Mouse (Mus musculus) megakaryocyte progenitor cell, adult 5-6 weeks (primary cell): ENCODE measurements around the gene Asprv1. TPM values are rescaled to one million over a fixed set of nuclear protein-coding genes. Genes with fewer than 3 reads are reported as not detected.

Experiments used
- ATAC-seq: replicated peaks from 2 replicates; pipeline ENCODE4 v1.8.0; 2016; ENCODE audit warnings: mild to moderate bottlenecking, moderate TSS enrichment, inconsistent platforms; ENCODE audit not compliant: poor library complexity
- total RNA-seq, 2 experiments: library from RNA; stranded (forward) in 1 of 2; stranded (reverse) in 1 of 2; fragments of 157-497, 149-512 nt in 1 of 2; fragments of 200-1000 nt in 1 of 2; gene quantifications; 2 replicates each; pipeline versions ENCODE4 v1.2.3 to v1.2.4; 2015 to 2017

Asprv1 gene
- total RNA-seq, 2 experiments from 2014 or later, result 1.3 to 1.5 TPM

DNA sequence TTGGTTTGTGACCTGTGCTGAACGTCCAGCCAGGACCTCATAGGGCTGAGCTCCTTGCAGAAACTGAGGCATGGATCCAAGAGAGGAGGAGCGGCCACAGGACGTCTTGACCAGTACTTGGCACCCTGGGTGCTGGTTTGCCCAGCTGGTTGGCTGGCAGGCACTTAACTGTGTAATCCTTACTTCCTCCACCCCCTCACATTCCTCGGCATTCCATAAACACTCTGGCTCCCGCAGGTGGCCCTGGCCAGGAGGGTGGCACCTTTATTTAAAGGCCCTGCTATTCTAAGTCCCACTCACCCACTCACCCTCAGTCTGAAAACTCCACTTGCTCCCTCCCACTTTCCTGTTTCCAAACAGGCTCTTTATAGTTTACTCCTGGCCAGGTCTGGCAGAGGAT, 17.2 kb upstream of the Asprv1 start:
- ATAC-seq, result no peak

GRCm38 (mm10) chr6:86615301-86615700, 12.7 kb upstream of the Asprv1 start:
- ATAC-seq, result no peak

- ATAC-seq, result no peak
These were observed 4.8 kb upstream of the Asprv1 start for GRCm38 (mm10) chr6:86623201-86623600.

GRCm38 (mm10) chr6:86624074-86625030, 3.6 kb upstream of the Asprv1 start:
- ATAC-seq, result no peak

DNA sequence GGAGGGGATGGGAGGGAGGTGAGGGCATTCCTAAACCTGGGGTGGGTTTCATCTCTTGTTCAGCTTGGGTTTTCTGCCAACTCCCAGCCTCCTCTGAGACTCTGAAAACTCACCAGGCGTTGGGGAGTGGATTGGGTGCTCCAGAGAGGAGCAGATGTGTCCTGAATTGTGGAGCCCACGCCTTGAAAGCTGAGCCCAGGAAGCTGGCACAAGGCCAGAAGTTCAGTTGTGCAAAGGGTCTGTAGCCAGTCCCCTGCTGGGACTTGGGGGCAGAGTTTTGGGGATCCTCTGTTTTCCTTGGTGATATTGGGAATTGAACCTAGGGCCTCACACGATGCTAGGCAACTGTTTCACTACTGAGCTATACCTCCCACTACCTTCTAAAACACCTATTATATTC, 2.2 kb downstream of the Asprv1 start:
- no peak for ATAC-seq

DNA sequence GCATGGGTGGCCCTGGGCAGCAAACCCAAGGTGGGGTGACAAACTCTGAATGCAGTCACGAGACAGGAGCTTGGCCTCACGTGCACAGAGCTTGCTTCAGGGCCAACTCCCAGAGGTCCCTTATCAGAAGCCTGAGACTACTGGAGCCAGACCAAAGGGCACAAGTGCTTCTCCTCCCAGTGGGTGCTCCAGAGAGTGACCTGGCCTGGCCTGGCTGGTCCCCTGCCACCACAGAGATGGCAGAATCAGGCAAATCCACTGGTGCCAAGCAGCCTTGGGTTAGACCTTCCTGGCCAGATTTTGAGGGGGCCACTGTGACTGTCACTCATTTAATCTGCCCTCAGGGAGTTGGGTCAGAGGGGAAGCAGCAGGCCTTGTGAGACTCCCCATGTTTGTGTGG, 8.5 kb downstream of the Asprv1 start:
- ATAC-seq, result peak; percentile 27; the same call in 1 of the 2 replicates

DNA sequence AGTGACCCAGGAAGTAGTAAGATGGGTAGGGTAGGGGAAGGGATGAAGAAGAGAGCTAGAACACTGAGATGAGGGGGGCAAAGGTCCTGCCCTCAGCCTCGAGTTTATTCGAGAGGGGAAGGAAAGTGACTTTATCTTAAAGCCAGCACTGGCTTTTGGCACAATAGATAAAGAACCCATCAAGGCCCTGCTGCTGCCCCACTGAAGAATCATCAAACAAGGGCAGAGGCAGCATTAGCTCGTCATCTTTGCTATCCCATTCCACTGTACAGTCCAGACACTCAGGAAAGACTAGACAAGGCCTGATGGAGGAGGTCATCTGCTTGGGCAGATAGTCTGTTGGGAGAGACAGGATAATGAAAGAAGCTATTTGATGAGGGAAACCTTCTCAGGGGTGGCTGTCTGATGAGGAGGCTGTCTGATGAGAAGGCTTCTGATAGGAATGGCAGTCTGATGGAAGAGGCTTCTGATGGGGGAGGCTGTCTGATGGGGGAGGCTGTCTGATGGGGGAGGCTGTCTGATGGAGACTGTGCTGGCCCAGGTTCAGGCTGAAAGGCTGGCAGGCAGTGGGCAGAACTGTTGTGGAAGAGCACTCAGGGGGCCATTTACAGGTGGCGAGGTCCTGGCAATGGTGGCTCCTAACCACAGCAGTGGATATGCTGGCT, 9.3 kb downstream of the Asprv1 start:
- peak; percentile 38 for ATAC-seq

DNA sequence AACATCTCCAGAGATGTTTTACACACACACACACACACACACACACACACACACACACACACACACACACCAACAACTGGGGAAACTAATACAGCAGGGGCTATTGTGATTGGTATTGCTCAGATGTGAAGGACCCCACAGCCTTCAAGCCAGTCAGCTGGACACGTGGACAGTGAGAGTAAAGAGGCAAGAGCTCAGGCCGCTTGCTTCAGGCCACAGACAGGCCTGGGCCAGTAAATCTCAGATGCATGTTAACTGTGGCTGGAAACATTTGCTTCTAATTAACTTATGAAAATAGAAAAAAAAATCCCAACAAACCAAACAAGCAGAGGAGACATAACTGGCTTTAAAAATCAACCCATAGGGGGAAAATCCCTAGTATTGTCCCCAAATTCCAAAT, 9.9 kb downstream of the Asprv1 start:
- ATAC-seq, result no peak

DNA sequence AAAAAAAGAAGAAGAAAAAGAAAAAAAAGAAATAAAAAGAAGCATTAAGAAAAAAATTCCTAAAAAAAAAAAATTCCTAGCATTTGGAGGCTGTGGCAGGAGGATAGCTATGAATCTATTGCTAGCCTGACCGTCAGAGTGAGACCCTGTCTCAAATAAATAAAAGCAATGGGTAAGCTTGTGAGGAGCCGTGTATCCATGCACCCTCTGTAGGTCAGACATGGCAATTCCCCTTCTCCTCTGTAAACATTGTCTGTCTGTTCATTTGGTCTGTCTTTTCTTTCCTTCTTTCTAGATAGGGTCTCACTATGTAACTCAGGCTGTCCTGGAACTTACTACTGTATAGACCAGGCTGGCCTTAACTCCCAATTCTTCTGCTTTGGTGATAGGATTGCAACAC, 10.5 kb downstream of the Asprv1 start:
- no peak for ATAC-seq

DNA sequence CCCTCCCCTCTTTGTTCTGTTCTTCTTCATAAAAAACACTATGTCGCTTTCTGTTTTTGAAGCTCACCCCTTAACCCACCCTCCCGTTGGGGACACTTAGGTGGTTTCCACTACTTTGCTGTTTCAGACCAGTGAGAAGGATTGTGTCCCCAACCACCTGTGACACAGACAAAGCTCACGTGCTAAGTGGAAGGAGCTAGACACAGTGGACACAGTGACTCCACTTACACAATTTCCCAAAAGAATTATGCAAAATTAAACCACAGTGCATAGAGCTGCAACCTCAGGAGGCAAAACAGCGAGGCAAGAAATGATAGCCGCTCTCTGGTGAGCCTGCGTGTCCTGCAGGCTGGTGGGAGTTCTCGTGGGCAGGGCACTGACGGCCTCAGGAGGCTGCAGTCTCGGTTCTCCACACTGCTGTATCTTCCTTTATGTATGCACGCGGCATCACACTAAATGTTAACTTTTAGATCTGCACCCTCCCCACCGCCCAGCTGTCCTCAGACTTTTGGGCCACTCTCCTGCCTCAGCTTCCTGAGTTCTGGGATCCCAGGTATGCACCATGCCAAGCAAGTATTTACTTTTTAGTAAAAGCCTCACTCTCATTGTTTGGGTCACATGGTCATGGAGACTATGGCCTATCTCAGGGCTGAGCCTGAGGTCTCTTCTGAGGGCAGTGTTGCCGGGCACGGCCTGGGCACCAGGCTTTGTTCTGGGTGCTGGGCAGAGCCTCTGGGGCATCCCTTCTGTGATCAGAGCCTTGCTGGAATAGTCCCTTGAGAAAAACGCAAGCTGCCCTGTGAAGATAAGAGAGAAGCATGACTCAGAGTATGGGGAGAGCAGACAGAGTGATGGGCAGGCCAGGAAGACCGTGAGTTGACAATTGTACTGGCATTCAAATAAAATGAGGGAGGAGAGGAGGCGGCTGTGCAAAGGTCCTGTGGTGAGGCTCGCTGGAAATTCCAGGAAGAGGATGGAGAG, 11.5 kb downstream of the Asprv1 start:
- ATAC-seq, result peak; percentile 72

DNA sequence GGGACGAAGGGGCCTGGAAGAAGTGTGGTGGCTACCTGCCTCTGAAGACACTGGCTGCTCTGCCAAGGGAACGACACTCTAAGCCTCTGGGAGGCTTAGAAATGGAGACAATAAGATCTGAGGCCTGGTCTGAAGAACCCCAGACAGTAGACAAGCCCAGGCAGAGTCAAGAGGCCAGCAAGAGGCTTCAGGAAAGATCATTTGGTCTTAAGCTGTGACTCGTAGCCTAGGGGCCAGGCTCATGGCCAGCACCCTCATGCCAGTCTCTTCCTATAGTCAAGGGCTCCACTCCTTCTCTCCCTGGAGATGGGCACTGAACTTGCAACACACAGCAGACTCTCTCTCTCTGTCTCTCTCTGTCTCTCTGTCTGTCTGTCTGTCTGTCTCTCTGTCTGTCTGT, 12.2 kb downstream of the Asprv1 start:
- no peak for ATAC-seq

- no peak for ATAC-seq
These were observed 12.8 kb downstream of the Asprv1 start for GRCm38 (mm10) chr6:86640776-86641175.

DNA sequence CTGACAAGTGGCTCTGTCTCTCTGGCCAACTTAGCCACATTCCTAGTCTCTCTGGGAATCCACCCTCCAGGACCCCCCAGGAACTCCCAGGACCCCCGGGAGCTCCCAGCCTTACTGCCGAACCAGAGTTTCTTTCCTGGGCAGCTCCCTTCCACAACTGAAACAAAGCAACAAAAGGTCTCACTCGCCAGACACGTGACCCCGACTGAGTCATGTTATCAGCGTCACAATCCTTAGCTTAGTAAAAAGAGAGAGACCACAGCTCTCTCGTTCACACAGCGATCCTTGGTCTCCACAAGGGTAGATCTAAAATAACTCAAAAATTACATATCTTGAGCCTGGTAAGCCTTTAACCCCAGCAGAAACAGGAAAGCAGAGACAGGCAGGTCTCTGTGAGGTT, 13.8 kb downstream of the Asprv1 start:
- no peak for ATAC-seq

- no peak for ATAC-seq
These were observed 16.9 kb downstream of the Asprv1 start for GRCm38 (mm10) chr6:86644775-86645400.

GRCm38 (mm10) chr6:86645551-86645950, 17.6 kb downstream of the Asprv1 start:
- no peak for ATAC-seq

DNA sequence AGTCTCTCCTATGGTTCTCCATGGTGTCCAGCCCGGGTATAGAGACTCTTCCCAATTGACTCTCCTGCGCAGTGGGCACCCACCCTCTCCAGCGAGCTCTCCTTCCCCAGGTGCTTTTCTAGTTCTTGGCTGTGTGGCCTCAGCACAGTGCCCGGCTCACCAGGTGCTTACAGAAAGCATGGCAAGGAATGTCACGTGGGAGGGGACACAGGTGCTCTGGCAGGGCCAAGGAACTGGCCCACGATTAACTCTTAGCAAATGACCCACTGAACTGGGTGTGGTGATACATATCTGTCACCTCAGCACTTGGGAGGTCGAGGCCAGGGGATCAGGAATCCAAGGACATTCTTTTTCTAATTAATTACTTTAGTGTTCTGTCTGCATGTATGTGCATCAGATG, 18.2 kb downstream of the Asprv1 start:
- ATAC-seq, result no peak

DNA sequence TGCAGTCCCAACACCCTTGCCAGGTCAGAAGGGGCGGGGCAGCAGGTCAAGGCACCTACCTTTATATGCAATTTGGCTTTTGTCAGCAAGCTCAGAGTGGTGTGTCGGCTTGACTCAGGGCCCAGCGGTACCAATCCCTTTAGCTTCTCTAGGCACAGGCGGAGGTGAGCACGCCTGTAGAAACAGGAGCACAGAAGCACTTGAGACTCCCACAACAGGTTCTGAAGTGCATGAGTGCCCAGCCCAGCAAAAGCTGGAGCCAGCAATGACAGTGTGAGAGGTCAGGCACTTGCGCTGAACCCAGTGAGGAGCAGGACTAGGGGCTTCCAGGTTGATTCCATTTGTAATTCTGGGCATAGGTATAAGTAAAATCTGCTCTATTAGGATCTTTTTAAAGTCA, 25.1 kb downstream of the Asprv1 start:
- no peak for ATAC-seq

GRCm38 (mm10) chr6:86654270-86654916, 26.4 kb downstream of the Asprv1 start:
- peak; percentile 60 for ATAC-seq

GRCm38 (mm10) chr6:86658501-86658900, 30.5 kb downstream of the Asprv1 start:
- ATAC-seq, result no peak
